Mouse (Mus musculus) frontal cortex, adult (tissue): ENCODE measurements around the gene Cisd3.
"Not testable (repeated sequence)": the region's sequence is repeated elsewhere in the genome, so short reads cannot be mapped to it uniquely, and the experiment has no call there.

Experiments
- ATAC-seq: cut with Nextera tagmentation; 2 replicates; pipeline ENCODE4 v1.9.2; 2017; ENCODE audit warnings: mild to moderate bottlenecking, moderate library complexity, mixed read lengths; ENCODE audit not compliant: low TSS enrichment

The Cisd3 gene

GRCm38 (mm10) chr11:97711200-97711900, 25.7 kb downstream of the Cisd3 start:
- ATAC-seq, result no peak

GRCm38 (mm10) chr11:97712286-97712685, 26.7 kb downstream of the Cisd3 start:
- ATAC-seq, result no peak

DNA sequence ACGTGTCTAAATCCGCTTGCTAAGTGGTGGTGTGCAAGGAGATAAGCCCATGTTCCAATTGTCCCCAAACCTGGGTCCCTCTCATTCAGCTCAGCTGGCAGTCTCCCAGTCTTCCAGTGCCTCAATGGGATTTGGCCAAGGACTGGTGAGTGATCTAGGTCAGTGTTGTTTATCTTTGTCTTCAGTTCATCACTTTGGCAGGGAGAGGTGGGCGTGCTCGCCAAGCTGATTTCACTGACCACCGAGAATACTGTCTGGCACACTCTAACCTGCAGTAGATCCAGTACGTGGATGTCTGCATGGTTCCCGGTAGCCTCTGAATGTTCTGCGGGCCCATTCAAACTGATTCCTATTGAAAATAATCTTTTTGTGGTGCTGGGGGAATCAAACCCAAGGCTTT, 28.3 kb downstream of the Cisd3 start:
- no peak; the same call in 1 of the 2 replicates for ATAC-seq

DNA sequence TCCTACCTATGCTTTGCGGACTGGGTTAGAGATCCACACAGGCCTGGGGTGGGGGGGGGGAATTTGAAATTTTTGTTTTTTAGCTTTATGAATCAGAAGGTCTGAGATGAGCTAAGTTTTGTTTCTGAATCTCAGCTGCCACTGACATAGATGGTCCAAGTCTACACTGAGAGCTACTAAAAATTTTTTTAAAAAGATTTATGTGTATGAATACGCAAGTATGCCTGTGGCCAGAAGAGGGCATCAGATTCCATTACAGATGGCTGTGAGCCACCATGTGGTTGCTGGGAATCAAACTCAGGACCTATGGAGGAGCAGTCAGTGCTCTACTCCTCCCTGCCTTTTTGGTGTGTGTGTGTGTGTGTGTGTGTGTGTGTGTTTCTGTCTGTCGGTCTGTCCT, 28.7 kb downstream of the Cisd3 start:
- ATAC-seq, result no peak

- peak; percentile 28; the same call in 1 of the 2 replicates for ATAC-seq
These were observed 29.4 kb downstream of the Cisd3 start for GRCm38 (mm10) chr11:97714784-97715760.

DNA sequence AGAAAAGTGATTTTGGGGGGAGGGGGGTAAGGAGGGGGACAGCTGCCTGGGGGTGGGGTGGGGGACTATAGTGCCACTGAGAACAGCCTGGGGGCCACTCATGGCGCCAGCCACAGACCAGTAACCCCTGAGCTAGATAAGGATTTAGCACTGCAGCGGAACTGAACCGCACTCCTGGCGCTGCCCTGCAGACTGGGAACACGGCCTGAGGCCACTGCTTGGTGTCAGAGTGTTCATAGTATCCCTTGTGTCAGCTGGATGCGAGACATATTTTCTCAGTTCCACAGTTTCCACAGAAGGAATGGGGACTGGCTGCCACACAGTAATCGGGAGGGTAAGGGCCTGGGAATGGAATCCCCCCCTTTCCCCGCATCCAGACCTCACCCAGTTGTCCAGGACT, 30.4 kb downstream of the Cisd3 start:
- ATAC-seq, result no peak

GRCm38 (mm10) chr11:97717369-97718280, 32.0 kb downstream of the Cisd3 start:
- ATAC-seq, result no peak

- ATAC-seq, result no peak
These were observed 32.7 kb downstream of the Cisd3 start for GRCm38 (mm10) chr11:97718281-97718860.

DNA sequence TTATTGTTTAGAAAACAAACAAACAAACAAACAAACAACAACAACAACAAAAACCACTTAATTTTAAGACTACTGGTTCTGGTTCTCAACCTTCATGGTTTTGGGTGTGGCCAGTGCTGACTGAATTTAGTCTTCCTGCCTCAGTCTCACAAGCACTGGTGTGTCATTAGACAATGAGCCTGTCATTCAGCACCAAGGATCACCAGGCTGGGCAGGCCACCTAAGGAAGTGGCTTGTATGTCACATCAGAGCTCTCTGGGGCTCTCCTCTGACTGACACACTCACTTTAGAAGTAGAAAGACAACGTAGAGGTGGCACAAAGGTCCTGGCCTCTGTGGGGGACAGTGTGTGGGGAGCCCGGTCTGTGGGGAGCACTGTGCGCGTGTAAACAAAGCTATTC, 33.4 kb downstream of the Cisd3 start:
- no peak for ATAC-seq

DNA sequence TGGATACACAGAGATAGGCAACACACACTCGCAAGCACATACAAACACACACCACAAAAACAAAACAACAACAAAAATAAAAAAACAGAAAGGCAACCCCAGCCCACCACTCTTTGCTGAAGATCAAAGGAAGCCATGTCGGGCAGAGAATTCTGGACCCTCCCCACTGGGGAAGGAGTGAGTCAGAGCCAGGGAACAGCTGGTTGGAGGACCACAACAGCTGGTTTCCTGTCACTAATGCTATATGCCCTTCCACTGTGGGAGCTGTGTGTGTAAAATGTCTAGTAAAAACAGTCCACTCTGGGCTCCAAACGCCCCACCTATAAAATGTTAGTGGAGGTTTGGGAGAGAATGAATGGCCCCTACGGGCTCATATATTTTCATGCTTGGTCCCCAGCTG, 35.7 kb downstream of the Cisd3 start:
- no peak for ATAC-seq

DNA sequence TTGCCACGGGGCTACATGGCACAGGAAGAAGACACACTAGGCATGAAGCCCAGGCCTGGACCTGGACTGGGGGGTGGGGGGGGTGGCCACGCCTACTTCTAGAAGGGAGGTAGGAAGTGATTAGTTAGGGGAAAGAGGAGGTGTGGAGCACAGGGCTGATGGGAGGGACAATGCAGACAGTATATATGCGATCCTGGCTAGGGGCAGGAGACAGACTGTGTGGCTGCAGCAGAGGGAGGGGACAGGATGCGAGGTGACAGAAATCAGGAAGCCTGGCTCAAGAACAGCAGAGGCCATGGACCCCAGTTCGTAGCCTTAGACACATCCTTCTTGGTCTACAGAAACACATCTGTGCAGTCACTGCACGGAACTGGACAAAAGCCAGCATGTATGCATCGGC, 38.1 kb downstream of the Cisd3 start:
- ATAC-seq, result no peak

DNA sequence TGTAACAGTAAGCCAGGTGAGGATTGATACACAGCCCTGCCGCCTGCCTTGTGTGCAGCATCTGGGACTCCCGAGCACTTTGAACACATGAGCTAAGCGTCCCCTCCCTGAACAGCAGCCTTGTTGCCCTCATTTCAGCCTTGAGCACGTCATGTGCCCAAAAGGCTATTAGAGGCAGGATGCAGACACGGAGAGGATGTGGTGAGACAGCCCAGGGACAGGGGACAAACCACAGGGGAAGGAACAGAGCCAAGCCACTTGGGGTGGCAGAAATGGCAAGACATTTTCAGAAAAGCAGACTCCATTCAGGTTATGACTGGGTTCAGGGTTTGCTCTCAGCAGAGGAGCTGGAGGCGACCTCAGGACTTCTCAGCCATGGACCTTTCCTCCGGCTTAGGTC, 42.7 kb downstream of the Cisd3 start:
- no peak for ATAC-seq

- no peak for ATAC-seq
These were observed 43.1 kb downstream of the Cisd3 start for GRCm38 (mm10) chr11:97728730-97729129.

- ATAC-seq, result no peak
These were observed 48.1 kb downstream of the Cisd3 start for GRCm38 (mm10) chr11:97733689-97734088.

- not testable (repeated sequence) for ATAC-seq
These were observed 49.2 kb downstream of the Cisd3 start for GRCm38 (mm10) chr11:97734810-97735209.

DNA sequence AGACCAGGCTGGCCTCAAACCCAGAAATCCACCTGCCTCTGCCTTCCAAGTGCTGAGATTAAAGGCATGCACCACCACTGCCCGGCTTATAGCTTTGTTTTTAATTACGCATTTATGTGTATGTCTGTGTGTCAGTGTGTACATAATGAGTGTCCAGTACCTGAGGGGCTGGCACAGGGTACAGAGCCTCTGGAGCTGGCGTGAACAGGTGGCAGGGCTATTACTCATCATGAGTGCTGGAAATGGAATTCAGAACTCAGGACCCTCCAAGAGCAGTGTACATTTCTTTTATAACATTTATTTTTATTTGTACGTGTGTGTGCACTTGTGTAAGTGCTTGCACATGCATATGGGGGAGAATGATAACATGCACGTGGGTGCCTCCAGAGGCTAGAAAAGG, 51.0 kb downstream of the Cisd3 start:
- no peak for ATAC-seq

- ATAC-seq, result no peak
These were observed 52.0 kb downstream of the Cisd3 start for GRCm38 (mm10) chr11:97737600-97737999.
